Mouse (Mus musculus) cerebellum, adult 2 months (tissue): Measurements from ENCODE around the gene Ms4a4b.

ENCODE experiments used
- CTCF ChIP-seq: fragments of 200-500 bp; IDR thresholded peaks from 2 replicates; pipeline ENCODE4 v1.5.1; 2011; ENCODE audit warnings: low read depth, mild to moderate bottlenecking, control low read depth, low read length, moderate library complexity, borderline replicate concordance; ENCODE audit not compliant: insufficient read depth
- POLR2A ChIP-seq: fragments of 200-500 bp; IDR thresholded peaks from 2 replicates; pipeline ENCODE4 v1.6.1; 2011; ENCODE audit warnings: low read length, control low read depth, borderline replicate concordance; ENCODE audit not compliant: insufficient read depth

GRCm38 (mm10) chr19:11486599-11486998, 43.2 kb downstream of the Ms4a4b start:
- TF ChIP-seq CTCF (no peak), POLR2A (no peak)
